Mouse (Mus musculus) heart, embryonic 15.5 days (tissue): ENCODE results near the gene Dazap2. TPM values are rescaled to one million over a fixed set of nuclear protein-coding genes. Genes with fewer than 3 reads are reported as not detected.

ENCODE experiments used
- ATAC-seq: fragments of 200-750 bp; cut with Nextera tagmentation; replicated peaks from 2 replicates; pipeline ENCODE4 v1.8.0; 2017; ENCODE audit warnings: low read depth, moderate TSS enrichment; ENCODE audit not compliant: insufficient number of reproducible peaks, insufficient read depth, low FRiP score
- H3K27ac ChIP-seq: fragments of 300-500 bp; sonication (generic); 2 replicates; pipeline ENCODE4 v1.5.1; 2015; ENCODE audit warnings: mild to moderate bottlenecking, inconsistent platforms
- H3K27me3 ChIP-seq: fragments of 300-500 bp; sonication (generic); 2 replicates; pipeline ENCODE4 v1.6.1; 2015; ENCODE audit warnings: inconsistent platforms
- H3K36me3 ChIP-seq: fragments of 300-500 bp; sonication (generic); 2 replicates; pipeline ENCODE4 v1.6.1; 2015; ENCODE audit warnings: mild to moderate bottlenecking, inconsistent platforms
- H3K4me1 ChIP-seq: fragments of 300-500 bp; sonication (generic); replicated peaks from 2 replicates; pipeline ENCODE4 v1.6.1; 2015; ENCODE audit warnings: inconsistent platforms
- H3K4me2 ChIP-seq: fragments of 300-500 bp; sonication (generic); 2 replicates; pipeline ENCODE4 v1.6.1; 2015; ENCODE audit warnings: inconsistent platforms, mild to moderate bottlenecking, moderate library complexity
- H3K4me3 ChIP-seq: fragments of 300-500 bp; sonication (generic); 2 replicates; pipeline ENCODE4 v1.5.1; 2015; ENCODE audit warnings: mild to moderate bottlenecking, inconsistent platforms
- H3K9ac ChIP-seq: fragments of 300-500 bp; sonication (generic); 2 replicates; pipeline ENCODE4 v1.6.1; 2015; ENCODE audit warnings: mild to moderate bottlenecking, inconsistent platforms
- H3K9me3 ChIP-seq: fragments of 300-500 bp; sonication (generic); replicated peaks from 2 replicates; pipeline ENCODE4 v1.6.1; 2016; ENCODE audit warnings: inconsistent platforms
- WGBS: fragments of 180-500 bp; shearing (Covaris S2); methylation state at CpG from one replicate; pipeline ENCODE4 v1.1.7; 2015; ENCODE audit warnings: mixed read lengths; 5-methylcytosine and 5-hydroxymethylcytosine counted together
- polyA plus RNA-seq: library from polyadenylated mRNA; unstranded; fragments of >200 nt; fragmentation: Nextera tagmentation; extraction: Ambion mirVana; gene quantifications from 2 replicates; pipeline ENCODE4 v1.2.1, GENCODE M21; 2015

Gene Dazap2
- polyA plus RNA-seq: 201 and 225 TPM in 2 replicates

- Histone ChIP-seq H3K9ac (peak within 1 kb of the TSS; percentile 91), H3K9me3 (no peaks in the 10 kb centered on the region)
- WGBS: under 1% methylated on average over 75 of the region's 99 CpGs
Measured at GRCm38 (mm10) chr15:100614996-100615824, at the start of gene Dazap2. Gene Dazap2 (plus strand): TSS chr15:100615349.

GRCm38 (mm10) chr15:100566531-100566930 lies 48.6 kb upstream of the Dazap2 start:
- no peaks in the 10 kb centered on the region for H3K27me3 ChIP-seq
- no peak overlapping the region for H3K4me3 ChIP-seq
- no peak overlapping the region for H3K9ac ChIP-seq
- H3K27ac ChIP-seq: no peak overlapping the region
- H3K36me3 ChIP-seq: no peaks in the 10 kb centered on the region
- WGBS: 57% methylated on average over 2 of the region's 2 CpGs
- no peak overlapping the region for H3K4me2 ChIP-seq
- no peaks in the 10 kb centered on the region for H3K4me1 ChIP-seq
- no peaks in the 10 kb centered on the region for H3K9me3 ChIP-seq
- ATAC-seq: no peak

More at GRCm38 (mm10) chr15:100614996-100615824, at the start of gene Dazap2:
- Histone ChIP-seq H3K27ac (peak within 1 kb of the TSS; percentile 99), H3K36me3 (peaks cover 27% of the 10 kb centered on the region), H3K4me1 (peaks cover 24% of the 10 kb centered on the region), H3K4me3 (peak within 1 kb of the TSS; percentile 88), H3K4me2 (peak within 1 kb of the TSS; percentile 84), H3K27me3 (no peaks in the 10 kb centered on the region)
- ATAC-seq: peak; percentile 88

GRCm38 (mm10) chr15:100569239-100569638 lies 45.9 kb upstream of the Dazap2 start:
- Histone ChIP-seq H3K4me2 (no peak overlapping the region), H3K4me3 (no peak overlapping the region), H3K4me1 (peaks cover 11% of the 10 kb centered on the region), H3K27ac (no peak overlapping the region), H3K9ac (no peak overlapping the region), H3K9me3 (no peaks in the 10 kb centered on the region), H3K36me3 (no peaks in the 10 kb centered on the region), H3K27me3 (no peaks in the 10 kb centered on the region)
- no peak for ATAC-seq
- WGBS: 64% methylated on average over 3 of the region's 3 CpGs

- WGBS: 24% methylated on average over 6 of the region's 6 CpGs
- H3K9ac ChIP-seq: no peak overlapping the region
- 0 out of 2 replicates have a peak, but pooled peaks have one; percentile 53 for ATAC-seq
Measured at GRCm38 (mm10) chr15:100573946-100574345, 41.2 kb upstream of the Dazap2 start.

GRCm38 (mm10) chr15:100574378-100574777 lies 40.8 kb upstream of the Dazap2 start:
- Histone ChIP-seq H3K9ac (no peak overlapping the region), H3K27me3 (no peaks in the 10 kb centered on the region), H3K4me2 (peak overlapping the region; percentile 32), H3K36me3 (no peaks in the 10 kb centered on the region; the same call in 1 of the 2 replicates), H3K4me1 (peaks cover 13% of the 10 kb centered on the region), H3K27ac (peak overlapping the region; percentile 59), H3K4me3 (no peak overlapping the region), H3K9me3 (no peaks in the 10 kb centered on the region)
- WGBS: 62% methylated on average over 2 of the region's 2 CpGs
- ATAC-seq: no peak

More at GRCm38 (mm10) chr15:100573946-100574345, 41.2 kb upstream of the Dazap2 start:
- no peaks in the 10 kb centered on the region for H3K27me3 ChIP-seq
- H3K36me3 ChIP-seq: no peaks in the 10 kb centered on the region; the same call in 1 of the 2 replicates
- no peak overlapping the region for H3K4me3 ChIP-seq
- peak overlapping the region; percentile 32 for H3K4me2 ChIP-seq
- H3K27ac ChIP-seq: peak overlapping the region; percentile 59
- H3K9me3 ChIP-seq: no peaks in the 10 kb centered on the region
- peaks cover 13% of the 10 kb centered on the region for H3K4me1 ChIP-seq

GRCm38 (mm10) chr15:100575366-100575765 lies 39.8 kb upstream of the Dazap2 start:
- no peak overlapping the region for H3K27ac ChIP-seq

DNA sequence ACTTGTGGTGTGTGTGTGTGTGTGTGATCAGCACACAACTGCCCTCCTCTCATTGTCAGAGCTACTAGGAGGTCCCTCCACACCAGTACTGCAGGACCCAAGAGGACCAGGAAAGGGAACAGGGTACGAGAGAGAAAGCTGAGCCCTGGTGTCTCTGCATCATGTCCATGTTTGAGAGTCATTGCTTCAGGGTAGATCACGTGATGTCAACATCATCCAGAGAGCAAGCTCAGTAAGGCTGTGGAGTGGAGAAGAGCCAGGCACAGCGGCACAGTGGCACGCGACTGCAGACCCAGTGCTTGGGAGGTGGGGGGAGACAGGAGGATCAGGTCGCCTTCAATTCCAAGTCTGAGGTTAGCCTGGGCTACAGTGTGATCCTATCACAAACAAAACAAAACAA lies 38.8 kb upstream of the Dazap2 start:
- H3K4me1 ChIP-seq: peaks cover 13% of the 10 kb centered on the region
- H3K9ac ChIP-seq: no peak overlapping the region
- no peak overlapping the region for H3K4me2 ChIP-seq
- H3K27me3 ChIP-seq: no peaks in the 10 kb centered on the region
- H3K4me3 ChIP-seq: no peak overlapping the region
- no peaks in the 10 kb centered on the region; the same call in 1 of the 2 replicates for H3K36me3 ChIP-seq
- 80% methylated on average over 6 of the region's 6 CpGs for WGBS
- no peak overlapping the region for H3K27ac ChIP-seq
- no peaks in the 10 kb centered on the region for H3K9me3 ChIP-seq
- no peak for ATAC-seq

More at GRCm38 (mm10) chr15:100575366-100575765, 39.8 kb upstream of the Dazap2 start:
- Histone ChIP-seq H3K9me3 (no peaks in the 10 kb centered on the region), H3K4me2 (no peak overlapping the region), H3K9ac (no peak overlapping the region), H3K4me1 (peaks cover 13% of the 10 kb centered on the region), H3K4me3 (no peak overlapping the region), H3K36me3 (no peaks in the 10 kb centered on the region; the same call in 1 of the 2 replicates), H3K27me3 (no peaks in the 10 kb centered on the region)
- 86% methylated on average over 12 of the region's 12 CpGs for WGBS
- ATAC-seq: no peak

DNA sequence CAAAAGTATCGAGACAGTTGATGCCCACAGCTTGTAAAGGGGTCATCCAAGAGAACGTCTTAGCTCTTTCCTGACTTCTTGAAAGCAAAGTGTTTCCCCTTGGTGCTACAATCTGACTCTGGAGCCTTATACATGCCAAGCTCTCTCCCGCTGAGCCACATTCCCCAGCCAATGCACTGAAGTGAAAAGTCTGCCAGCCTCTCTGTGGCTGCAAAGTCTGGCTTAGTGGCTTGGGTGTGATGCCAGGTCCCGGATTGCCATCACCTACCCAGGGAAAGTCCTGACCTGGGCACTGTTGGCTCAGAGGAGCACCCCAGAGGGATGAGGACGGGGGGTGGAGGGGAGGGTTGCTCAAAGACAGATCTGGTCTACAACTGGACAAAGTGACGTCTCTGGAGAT lies 38.3 kb upstream of the Dazap2 start:
- WGBS: 74% methylated on average over 6 of the region's 6 CpGs
- Histone ChIP-seq H3K4me1 (peaks cover 13% of the 10 kb centered on the region), H3K9ac (no peak overlapping the region), H3K9me3 (no peaks in the 10 kb centered on the region), H3K27ac (no peak overlapping the region), H3K4me3 (no peak overlapping the region), H3K27me3 (no peaks in the 10 kb centered on the region), H3K36me3 (no peaks in the 10 kb centered on the region; the same call in 1 of the 2 replicates), H3K4me2 (no peak overlapping the region)
- ATAC-seq: no peak

- peaks cover 13% of the 10 kb centered on the region for H3K4me1 ChIP-seq
- H3K27ac ChIP-seq: no peak overlapping the region
- no peaks in the 10 kb centered on the region; the same call in 1 of the 2 replicates for H3K36me3 ChIP-seq
- H3K4me3 ChIP-seq: no peak overlapping the region
- WGBS: 82% methylated on average over 16 of the region's 16 CpGs
- no peak overlapping the region for H3K9ac ChIP-seq
- H3K4me2 ChIP-seq: no peak overlapping the region
- ATAC-seq: no peak
- H3K27me3 ChIP-seq: no peaks in the 10 kb centered on the region
- no peaks in the 10 kb centered on the region for H3K9me3 ChIP-seq
Measured at GRCm38 (mm10) chr15:100577972-100578371, 37.2 kb upstream of the Dazap2 start.

- H3K36me3 ChIP-seq: no peaks in the 10 kb centered on the region; the same call in 1 of the 2 replicates
- H3K9me3 ChIP-seq: no peaks in the 10 kb centered on the region
- ATAC-seq: no peak
Measured at GRCm38 (mm10) chr15:100580108-100580507, 35.0 kb upstream of the Dazap2 start.

GRCm38 (mm10) chr15:100585931-100586330 lies 29.2 kb upstream of the Dazap2 start:
- H3K36me3 ChIP-seq: peaks cover 12% of the 10 kb centered on the region
- no peak for ATAC-seq
- H3K4me2 ChIP-seq: no peak overlapping the region
- no peaks in the 10 kb centered on the region for H3K4me1 ChIP-seq
- 91% methylated on average over 16 of the region's 16 CpGs for WGBS
- no peaks in the 10 kb centered on the region for H3K9me3 ChIP-seq
- H3K4me3 ChIP-seq: no peak overlapping the region
- H3K27me3 ChIP-seq: no peaks in the 10 kb centered on the region
- no peak overlapping the region for H3K9ac ChIP-seq
- H3K27ac ChIP-seq: no peak overlapping the region

More at GRCm38 (mm10) chr15:100580108-100580507, 35.0 kb upstream of the Dazap2 start:
- 87% methylated on average over 10 of the region's 10 CpGs for WGBS
- no peak overlapping the region for H3K9ac ChIP-seq
- H3K4me1 ChIP-seq: no peaks in the 10 kb centered on the region
- no peak overlapping the region for H3K27ac ChIP-seq
- H3K4me2 ChIP-seq: no peak overlapping the region
- no peak overlapping the region for H3K4me3 ChIP-seq
- H3K27me3 ChIP-seq: no peaks in the 10 kb centered on the region
